Mouse (Mus musculus): ENCODE measurements around the gene Cic. TPM values are rescaled to one million over a fixed set of nuclear protein-coding genes. Genes with fewer than 3 reads are reported as not detected.
A peak's percentile ranks its signal among the peaks of the same experiment; 100 is the strongest.

The Cic gene
- polyA plus RNA-seq, 1 experiment from 2014 or later: 31.5 TPM

DNA sequence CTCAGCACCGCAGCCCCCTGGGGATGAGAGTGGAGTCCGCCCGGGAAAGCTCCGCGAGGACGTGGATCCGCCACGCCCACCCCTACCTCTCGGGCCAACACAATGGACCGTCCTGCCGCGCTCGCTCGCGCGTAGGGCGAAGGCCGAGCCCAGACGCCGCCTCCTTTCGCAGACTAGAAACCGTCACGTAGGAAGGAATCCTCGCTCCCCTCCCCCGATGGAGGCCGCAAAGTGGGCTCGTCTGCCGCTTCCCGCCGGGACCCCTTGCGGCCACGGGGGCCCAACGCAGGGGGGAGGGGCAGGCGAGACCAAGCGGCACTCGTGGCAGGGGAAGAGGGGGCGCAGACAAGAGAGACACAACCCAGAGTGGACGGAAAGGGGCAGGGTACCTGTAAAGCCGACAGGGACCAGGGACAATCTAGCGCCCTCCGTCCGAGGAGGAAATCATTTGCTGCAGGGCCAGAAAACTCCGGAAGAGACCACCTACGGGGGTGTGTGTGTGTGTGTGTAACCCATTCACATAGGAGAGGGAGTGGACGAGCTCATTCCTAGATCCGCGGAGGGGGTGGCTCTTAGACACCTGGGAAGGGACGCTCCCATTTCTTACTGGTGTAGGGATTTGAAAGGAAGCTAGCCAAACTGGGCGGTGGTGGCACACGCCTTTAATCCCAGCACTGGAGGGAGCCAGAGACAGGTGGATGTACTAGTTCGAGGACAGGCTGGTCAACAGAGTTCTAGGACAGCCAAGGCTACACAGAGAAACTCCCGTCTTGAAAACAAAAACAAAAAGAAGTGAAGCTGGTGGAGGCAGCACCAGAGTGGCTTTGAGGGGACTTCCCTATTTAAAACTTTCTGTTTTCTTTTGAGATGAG lies 30.2 kb downstream of the Cic start, which contains the start of gene Pafah1b3:
Pafah1b3 (minus strand) TSS at position 533 of the 872 bp plus-strand sequence.
- peak within 1 kb of the TSS; percentile 94 for H3K4me2 ChIP-seq
- under 1% methylated on average over 51 of the region's 52 CpGs for WGBS (ENCODE audit: insufficient replicate concordance)

GRCm38 (mm10) chr7:25301063-25301462 lies 33.6 kb downstream of the Cic start, which contains the start of gene Prr19:
Prr19 (plus strand) TSS chr7:25301411.
- Histone ChIP-seq H3K27ac (ENCODE audit: low read depth, low read length) (no peak within 1 kb of the TSS), H3K36me3 (ENCODE audit: control insufficient read depth, insufficient read depth, low read length) (no peaks in the 10 kb centered on the region), H3K27me3 (ENCODE audit: control insufficient read depth, insufficient read depth, low read length) (peaks cover 18% of the 10 kb centered on the region), H3K9me3 (replicated peaks; ENCODE audit: control insufficient read depth, low read length) (no peaks in the 10 kb centered on the region), H3K4me3 (ENCODE audit: low read depth, low read length) (no peak within 1 kb of the TSS), H3K4me1 (ENCODE audit: control insufficient read depth, insufficient read depth, low read length) (peaks cover 9% of the 10 kb centered on the region), H3K4me2 (no peak within 1 kb of the TSS), H3K9ac (ENCODE audit: low read depth, low read length) (no peak within 1 kb of the TSS)
- WGBS (ENCODE audit: insufficient replicate concordance): 52% methylated on average over 19 of the region's 19 CpGs
- no peak; the same call in 1 of the 2 replicates for ATAC-seq (replicated peaks; ENCODE audit: insufficient number of reproducible peaks, low FRiP score, low TSS enrichment)

More for the DNA sequence above, 30.2 kb downstream of the Cic start, which contains the start of gene Pafah1b3:
- peak within 1 kb of the TSS; percentile 83 for H3K4me3 ChIP-seq (ENCODE audit: low read depth, low read length)
- peaks cover 15% of the 10 kb centered on the region for H3K36me3 ChIP-seq (ENCODE audit: control insufficient read depth, insufficient read depth, low read length)
- no peaks in the 10 kb centered on the region for H3K9me3 ChIP-seq (replicated peaks; ENCODE audit: control insufficient read depth, low read length)
- peak within 1 kb of the TSS; percentile 85 for H3K9ac ChIP-seq (ENCODE audit: low read depth, low read length)
- H3K27me3 ChIP-seq (ENCODE audit: control insufficient read depth, insufficient read depth, low read length): peaks cover 2% of the 10 kb centered on the region; the same call in 1 of the 2 replicates
- peaks cover 15% of the 10 kb centered on the region for H3K4me1 ChIP-seq (ENCODE audit: control insufficient read depth, insufficient read depth, low read length)
- ATAC-seq (replicated peaks; ENCODE audit: insufficient number of reproducible peaks, low FRiP score, low TSS enrichment): peak; percentile 88
- H3K27ac ChIP-seq (ENCODE audit: low read depth, low read length): peak within 1 kb of the TSS; percentile 95

DNA sequence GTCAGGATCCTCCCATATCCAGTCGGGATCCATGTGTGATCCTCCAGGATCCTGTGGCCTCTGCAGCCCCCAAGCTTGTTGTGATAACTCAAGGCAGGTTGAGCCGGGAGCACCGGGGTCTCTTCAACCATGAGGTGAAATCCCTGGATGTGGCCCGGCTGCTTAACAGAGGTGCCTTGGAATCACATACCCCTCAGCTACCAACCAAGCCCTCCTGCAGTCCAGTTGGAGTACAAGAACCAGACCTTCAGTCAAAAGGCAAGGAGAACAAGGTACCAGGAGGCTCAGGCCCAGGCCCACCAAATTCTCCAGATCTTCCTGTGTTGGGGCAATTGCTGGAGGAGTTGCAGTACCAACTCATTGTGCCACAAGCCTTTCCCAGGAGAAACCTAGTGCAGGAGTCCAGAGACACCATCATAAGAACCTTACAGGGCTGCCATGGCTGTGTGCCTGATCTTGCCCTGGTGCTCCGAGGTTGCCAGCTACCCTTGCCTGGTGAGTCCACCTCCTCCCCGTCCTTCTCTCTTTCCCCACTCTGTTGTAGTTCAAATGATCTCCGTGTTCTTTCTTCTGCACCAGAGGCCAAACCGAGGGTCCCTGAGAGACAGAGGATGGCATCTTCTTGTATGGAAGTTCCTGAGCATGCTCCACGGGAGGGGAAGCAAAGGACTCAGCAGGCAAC lies 35.6 kb downstream of the Cic start:
- no peaks in the 10 kb centered on the region for H3K9me3 ChIP-seq (replicated peaks; ENCODE audit: control insufficient read depth, low read length)
- WGBS (ENCODE audit: insufficient replicate concordance): 52% methylated on average over 9 of the region's 9 CpGs
- no peak overlapping the region for H3K4me2 ChIP-seq
- H3K9ac ChIP-seq (ENCODE audit: low read depth, low read length): no peak overlapping the region
- no peak overlapping the region for H3K27ac ChIP-seq (ENCODE audit: low read depth, low read length)
- no peaks in the 10 kb centered on the region for H3K36me3 ChIP-seq (ENCODE audit: control insufficient read depth, insufficient read depth, low read length)
- 0 out of 2 replicates have a peak, but pooled peaks cover 3% of the 10 kb centered on the region for H3K4me1 ChIP-seq (ENCODE audit: control insufficient read depth, insufficient read depth, low read length)
- no peak overlapping the region for H3K4me3 ChIP-seq (ENCODE audit: low read depth, low read length)
- H3K27me3 ChIP-seq (ENCODE audit: control insufficient read depth, insufficient read depth, low read length): peaks cover 35% of the 10 kb centered on the region
- no peak for ATAC-seq (replicated peaks; ENCODE audit: insufficient number of reproducible peaks, low FRiP score, low TSS enrichment)

GRCm38 (mm10) chr7:25303685-25304006 lies 36.1 kb downstream of the Cic start:
- Histone ChIP-seq H3K4me3 (ENCODE audit: low read depth, low read length) (no peak overlapping the region), H3K9ac (ENCODE audit: low read depth, low read length) (no peak overlapping the region), H3K9me3 (replicated peaks; ENCODE audit: control insufficient read depth, low read length) (no peaks in the 10 kb centered on the region), H3K27me3 (ENCODE audit: control insufficient read depth, insufficient read depth, low read length) (peaks cover 40% of the 10 kb centered on the region), H3K36me3 (ENCODE audit: control insufficient read depth, insufficient read depth, low read length) (no peaks in the 10 kb centered on the region), H3K27ac (ENCODE audit: low read depth, low read length) (no peak overlapping the region), H3K4me1 (ENCODE audit: control insufficient read depth, insufficient read depth, low read length) (0 out of 2 replicates have a peak, but pooled peaks cover 3% of the 10 kb centered on the region), H3K4me2 (no peak overlapping the region)
- ATAC-seq (replicated peaks; ENCODE audit: insufficient number of reproducible peaks, low FRiP score, low TSS enrichment): no peak
- WGBS (ENCODE audit: insufficient replicate concordance): 60% methylated on average over 3 of the region's 3 CpGs

DNA sequence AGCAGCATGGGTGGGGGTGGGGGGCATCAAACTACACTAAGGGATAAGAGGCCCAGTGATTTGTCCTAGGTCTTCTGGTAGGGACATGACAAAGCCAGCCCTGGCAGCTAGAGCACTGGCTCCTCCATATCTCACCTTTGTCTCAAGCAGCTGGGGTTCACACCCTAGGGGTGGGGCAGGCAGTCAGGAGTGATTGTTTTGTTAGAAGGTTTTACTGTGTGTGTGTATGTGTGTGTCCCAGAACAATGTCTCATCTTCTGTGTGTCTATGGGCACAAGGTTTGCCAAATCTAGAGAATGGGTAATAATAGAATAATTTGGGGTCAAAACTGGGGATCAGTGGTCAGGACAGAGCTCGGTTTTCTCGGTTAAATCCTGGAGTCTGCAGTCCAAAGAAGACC lies 38.0 kb downstream of the Cic start:
- 0% methylated on average over 2 of the region's 2 CpGs for WGBS (ENCODE audit: insufficient replicate concordance)
- H3K27me3 ChIP-seq (ENCODE audit: control insufficient read depth, insufficient read depth, low read length): peaks cover 52% of the 10 kb centered on the region
- no peaks in the 10 kb centered on the region for H3K36me3 ChIP-seq (ENCODE audit: control insufficient read depth, insufficient read depth, low read length)
- no peaks in the 10 kb centered on the region for H3K9me3 ChIP-seq (replicated peaks; ENCODE audit: control insufficient read depth, low read length)
- H3K4me3 ChIP-seq (ENCODE audit: low read depth, low read length): peak overlapping the region; percentile 59
- H3K4me2 ChIP-seq: peak overlapping the region; percentile 97
- ATAC-seq (replicated peaks; ENCODE audit: insufficient number of reproducible peaks, low FRiP score, low TSS enrichment): no peak
- H3K4me1 ChIP-seq (ENCODE audit: control insufficient read depth, insufficient read depth, low read length): 0 out of 2 replicates have a peak, but pooled peaks cover 3% of the 10 kb centered on the region
- no peak overlapping the region for H3K27ac ChIP-seq (ENCODE audit: low read depth, low read length)
- no peak overlapping the region for H3K9ac ChIP-seq (ENCODE audit: low read depth, low read length)

DNA sequence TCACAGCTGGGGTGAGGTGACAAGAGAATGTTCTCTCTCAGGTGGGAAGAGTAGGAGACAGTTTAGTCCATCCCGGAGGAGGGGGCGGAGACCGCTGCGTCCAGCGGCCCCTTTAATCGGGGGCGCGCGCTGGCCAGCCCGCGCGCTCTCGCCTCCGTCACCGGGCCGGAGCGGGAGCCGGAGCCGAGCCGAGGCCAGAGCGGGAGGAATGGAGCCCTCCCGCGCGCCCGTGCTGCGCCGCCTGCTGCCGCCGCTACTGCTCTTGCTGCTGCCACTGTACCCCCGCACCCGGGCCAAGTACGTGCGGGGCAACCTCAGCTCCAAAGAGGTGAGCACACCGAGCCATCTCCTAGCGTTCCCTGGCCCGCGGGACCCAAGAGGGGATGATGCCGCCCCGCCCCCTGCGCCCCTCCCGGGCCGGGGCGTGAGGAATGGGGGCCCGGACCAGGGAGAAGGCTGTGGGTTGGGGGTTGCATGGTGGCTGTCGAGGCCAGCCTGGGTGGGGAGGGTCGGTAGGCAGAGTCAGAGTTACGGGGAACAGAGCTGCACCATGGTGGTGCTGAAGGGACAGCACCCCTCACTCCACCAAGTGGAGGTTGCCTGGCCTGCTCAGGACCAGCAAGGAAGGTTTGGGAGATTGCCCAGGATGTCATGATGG lies 38.6 kb downstream of the Cic start, which contains the start of gene Tmem145:
Tmem145 (plus strand) TSS at position 151 of the 658 bp plus-strand sequence.
- WGBS (ENCODE audit: insufficient replicate concordance): under 1% methylated on average over 47 of the region's 47 CpGs
- Histone ChIP-seq H3K4me1 (ENCODE audit: control insufficient read depth, insufficient read depth, low read length) (0 out of 2 replicates have a peak, but pooled peaks cover 3% of the 10 kb centered on the region), H3K27ac (ENCODE audit: low read depth, low read length) (no peak within 1 kb of the TSS), H3K36me3 (ENCODE audit: control insufficient read depth, insufficient read depth, low read length) (no peaks in the 10 kb centered on the region), H3K9ac (ENCODE audit: low read depth, low read length) (no peak within 1 kb of the TSS), H3K27me3 (ENCODE audit: control insufficient read depth, insufficient read depth, low read length) (peaks cover 54% of the 10 kb centered on the region), H3K4me2 (peak within 1 kb of the TSS; percentile 97), H3K9me3 (replicated peaks; ENCODE audit: control insufficient read depth, low read length) (no peaks in the 10 kb centered on the region), H3K4me3 (ENCODE audit: low read depth, low read length) (peak within 1 kb of the TSS; percentile 59)
- ATAC-seq (replicated peaks; ENCODE audit: insufficient number of reproducible peaks, low FRiP score, low TSS enrichment): peak; percentile 23; the same call in 1 of the 2 replicates

DNA sequence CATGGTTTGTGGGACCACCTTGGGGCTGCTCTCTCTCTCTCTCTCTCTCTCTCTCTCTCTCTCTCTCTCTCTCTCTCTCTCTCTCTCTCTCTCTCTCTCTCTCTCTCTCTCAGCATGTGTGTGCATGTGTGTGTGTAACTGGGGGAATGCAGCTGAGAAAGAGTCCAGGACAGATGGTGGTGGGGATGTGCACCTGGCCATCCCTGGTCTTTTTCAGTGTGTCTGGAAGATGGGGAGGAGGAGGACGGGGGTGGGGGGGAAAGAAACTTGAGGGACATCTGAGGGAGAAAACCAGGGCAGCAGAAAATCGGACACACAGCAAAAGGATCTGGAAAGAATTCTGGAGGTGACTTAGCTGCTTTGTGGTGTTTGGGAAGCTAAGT lies 39.1 kb downstream of the Cic start:
- Histone ChIP-seq H3K4me1 (ENCODE audit: control insufficient read depth, insufficient read depth, low read length) (0 out of 2 replicates have a peak, but pooled peaks cover 3% of the 10 kb centered on the region), H3K9ac (ENCODE audit: low read depth, low read length) (no peak overlapping the region), H3K36me3 (ENCODE audit: control insufficient read depth, insufficient read depth, low read length) (no peaks in the 10 kb centered on the region), H3K4me3 (ENCODE audit: low read depth, low read length) (peak overlapping the region; percentile 59; the same call in 1 of the 2 replicates), H3K4me2 (peak overlapping the region; percentile 97; the same call in 1 of the 2 replicates), H3K27me3 (ENCODE audit: control insufficient read depth, insufficient read depth, low read length) (peaks cover 59% of the 10 kb centered on the region), H3K9me3 (replicated peaks; ENCODE audit: control insufficient read depth, low read length) (no peaks in the 10 kb centered on the region), H3K27ac (ENCODE audit: low read depth, low read length) (no peak overlapping the region)
- no peak for ATAC-seq (replicated peaks; ENCODE audit: insufficient number of reproducible peaks, low FRiP score, low TSS enrichment)
- 40% methylated on average over 2 of the region's 2 CpGs for WGBS (ENCODE audit: insufficient replicate concordance)

GRCm38 (mm10) chr7:25308702-25309318 lies 41.3 kb downstream of the Cic start:
- ATAC-seq (replicated peaks; ENCODE audit: insufficient number of reproducible peaks, low FRiP score, low TSS enrichment): no peak
- no peaks in the 10 kb centered on the region for H3K36me3 ChIP-seq (ENCODE audit: control insufficient read depth, insufficient read depth, low read length)
- H3K9ac ChIP-seq (ENCODE audit: low read depth, low read length): no peak overlapping the region
- WGBS (ENCODE audit: insufficient replicate concordance): 47% methylated on average over 17 of the region's 17 CpGs
- no peaks in the 10 kb centered on the region for H3K9me3 ChIP-seq (replicated peaks; ENCODE audit: control insufficient read depth, low read length)
- H3K27ac ChIP-seq (ENCODE audit: low read depth, low read length): no peak overlapping the region
- H3K4me3 ChIP-seq (ENCODE audit: low read depth, low read length): no peak overlapping the region
- H3K27me3 ChIP-seq (ENCODE audit: control insufficient read depth, insufficient read depth, low read length): peaks cover 72% of the 10 kb centered on the region
- H3K4me2 ChIP-seq: no peak overlapping the region
- H3K4me1 ChIP-seq (ENCODE audit: control insufficient read depth, insufficient read depth, low read length): 0 out of 2 replicates have a peak, but pooled peaks cover 3% of the 10 kb centered on the region

Data from heart, embryonic 11.5 days (tissue).